Mouse (Mus musculus) adrenal gland, adult (tissue): ENCODE measurements around the gene Tctex1d2.
"Not testable (repeated sequence)": the region's sequence is repeated elsewhere in the genome, so short reads cannot be mapped to it uniquely, and the experiment has no call there.

Experiments
- DNase-seq, 2 experiments: peaks; one replicate each; pipeline ENCODE4 v3.0.0; 2022 to 2023; ENCODE audit warnings: low spot score in 1 of 2; ENCODE audit not compliant: inconsistent age in 2 of 2

The Tctex1d2 gene

GRCm38 (mm10) chr16:32431047-32431591 lies 11.6 kb downstream of the Tctex1d2 start:
- DNase-seq = no peak

DNA sequence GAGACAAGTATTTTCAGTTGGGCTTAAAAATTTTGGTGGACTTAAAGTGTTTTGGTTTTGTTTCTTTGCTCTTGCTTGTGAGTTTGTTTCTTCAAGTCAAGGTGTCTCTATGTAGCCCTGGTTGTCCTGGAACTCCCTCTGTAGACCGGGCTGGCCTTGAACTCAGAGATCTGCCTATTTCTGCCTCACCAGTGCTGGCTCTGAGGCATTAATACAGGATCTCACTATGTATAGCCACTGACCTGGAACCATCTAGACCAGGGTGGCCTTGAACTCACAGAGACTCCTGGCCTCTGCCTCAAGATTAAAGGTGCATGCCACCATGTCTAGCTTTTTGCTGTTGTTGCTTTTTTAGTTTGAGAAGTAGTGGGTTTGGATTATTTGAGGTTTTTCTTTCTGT lies 12.4 kb downstream of the Tctex1d2 start:
- peak in 1 of 2 experiments; percentile 58 for DNase-seq

- no peak for DNase-seq
Observed at GRCm38 (mm10) chr16:32433138-32433537, 13.6 kb downstream of the Tctex1d2 start.

DNA sequence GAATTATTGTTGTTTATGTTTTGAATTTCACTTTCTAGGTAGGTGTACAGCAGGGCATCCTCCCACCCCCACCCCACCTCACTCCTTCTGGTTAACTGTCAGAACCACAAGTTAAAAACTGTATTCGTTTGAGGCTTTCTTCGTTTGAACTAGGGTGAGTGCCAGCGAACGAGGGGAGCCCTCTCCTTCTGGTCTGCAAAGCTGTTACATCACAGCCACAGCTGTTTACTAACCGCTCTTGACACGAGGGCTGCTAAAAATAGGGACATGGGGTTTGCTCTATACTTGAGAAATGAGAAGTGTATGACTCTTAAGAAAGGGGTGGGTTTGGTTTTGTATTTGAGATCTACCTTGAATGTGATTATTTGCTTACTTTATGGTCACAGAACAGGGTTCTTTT lies 14.6 kb downstream of the Tctex1d2 start:
- DNase-seq = peak in 1 of 2 experiments; percentile 61

DNA sequence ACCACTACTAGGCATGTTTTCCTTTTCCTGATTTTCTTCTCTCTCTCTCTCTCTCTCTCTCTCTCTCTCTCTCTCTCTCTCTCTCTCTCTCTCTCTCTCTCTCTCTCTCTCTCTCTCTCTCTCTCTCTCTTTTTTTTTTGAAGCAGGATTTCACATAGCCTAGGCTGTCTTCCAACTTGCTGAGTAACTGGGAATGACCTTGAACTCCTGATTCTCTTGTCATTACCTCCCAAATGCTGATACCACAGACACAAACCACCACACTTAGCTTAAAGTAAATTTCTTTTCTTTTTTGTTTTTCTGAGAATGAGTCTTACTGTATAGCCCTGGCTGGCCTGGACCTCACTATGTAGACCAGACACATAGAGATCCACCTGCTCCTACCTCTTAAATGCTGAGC lies 15.2 kb downstream of the Tctex1d2 start:
- DNase-seq = peak in 1 of 2 experiments; percentile 85

- no peak for DNase-seq
Observed at GRCm38 (mm10) chr16:32436657-32437056, 17.2 kb downstream of the Tctex1d2 start.

- DNase-seq = no peak
Observed at GRCm38 (mm10) chr16:32437266-32437665, 17.8 kb downstream of the Tctex1d2 start.

GRCm38 (mm10) chr16:32441432-32441831 lies 21.9 kb downstream of the Tctex1d2 start:
- no peak for DNase-seq

DNA sequence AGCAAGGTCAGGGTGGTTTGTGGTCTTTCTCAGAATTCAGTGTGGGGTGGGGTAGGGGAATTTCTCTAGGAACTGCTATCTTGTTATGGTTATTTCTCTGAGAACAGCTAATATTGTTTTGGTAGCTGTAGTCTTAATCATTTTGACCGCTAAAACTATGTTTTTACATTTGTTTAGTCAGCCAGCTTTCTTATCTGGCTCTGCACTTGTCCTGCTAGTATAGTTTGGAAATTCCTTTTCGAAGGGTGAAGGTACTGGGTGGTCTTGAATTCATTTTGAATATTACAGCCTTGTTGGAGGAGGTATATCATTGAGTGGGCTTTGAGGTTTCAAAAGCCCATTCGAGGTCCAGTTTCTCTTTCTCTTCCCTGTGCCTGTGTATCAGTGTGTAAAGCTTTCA lies 25.1 kb downstream of the Tctex1d2 start:
- DNase-seq = not testable (repeated sequence)

GRCm38 (mm10) chr16:32445558-32445957 lies 26.1 kb downstream of the Tctex1d2 start:
- no peak for DNase-seq

- no peak for DNase-seq
Observed at GRCm38 (mm10) chr16:32446563-32447138, 27.1 kb downstream of the Tctex1d2 start.

GRCm38 (mm10) chr16:32449665-32450064 lies 30.2 kb downstream of the Tctex1d2 start:
- no peak for DNase-seq

GRCm38 (mm10) chr16:32450133-32450532 lies 30.6 kb downstream of the Tctex1d2 start:
- DNase-seq = no peak

GRCm38 (mm10) chr16:32453102-32453501 lies 33.6 kb downstream of the Tctex1d2 start:
- DNase-seq = peak in 1 of 2 experiments; percentile 49

DNA sequence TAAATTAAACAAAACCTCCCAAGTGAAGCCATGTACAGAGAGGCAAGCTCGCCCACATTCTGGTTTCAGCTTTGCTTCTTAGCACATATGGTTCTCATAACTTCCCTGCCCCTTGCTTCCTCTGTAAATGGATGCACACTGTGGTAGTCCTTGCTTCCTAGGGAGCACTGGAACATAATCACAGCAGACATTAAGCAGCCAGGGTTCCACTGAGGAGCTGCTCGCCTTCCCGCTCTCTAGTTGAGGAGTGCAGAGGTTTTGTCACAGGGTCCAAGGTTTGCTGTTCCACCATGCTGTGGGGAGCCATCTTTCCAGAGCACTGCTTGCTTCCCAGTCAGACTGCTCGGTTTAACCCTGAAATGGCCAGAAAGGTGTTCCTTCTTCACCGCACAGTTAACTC lies 35.1 kb downstream of the Tctex1d2 start:
- DNase-seq = no peak

- DNase-seq = no peak
Observed at GRCm38 (mm10) chr16:32456086-32456485, 36.6 kb downstream of the Tctex1d2 start.

DNA sequence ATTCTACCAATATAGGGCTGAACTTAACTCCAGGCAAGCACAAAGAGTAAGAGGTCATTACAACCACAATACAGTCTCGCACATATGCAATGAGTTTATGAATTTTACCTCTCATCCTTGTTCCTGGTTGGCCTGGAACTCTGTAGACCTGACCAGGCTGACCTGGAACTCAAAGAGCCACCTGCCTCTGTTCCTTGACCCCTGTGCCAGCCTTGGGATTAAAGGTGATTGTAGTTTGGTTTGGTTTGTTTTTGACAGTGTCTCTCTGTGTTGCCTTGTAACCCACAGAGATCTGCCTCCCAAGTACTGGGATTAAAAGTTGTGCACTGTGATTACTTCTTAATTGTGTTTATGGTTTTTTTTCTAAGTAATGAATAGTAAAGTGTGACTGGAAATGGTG lies 37.3 kb downstream of the Tctex1d2 start:
- DNase-seq = no peak

DNA sequence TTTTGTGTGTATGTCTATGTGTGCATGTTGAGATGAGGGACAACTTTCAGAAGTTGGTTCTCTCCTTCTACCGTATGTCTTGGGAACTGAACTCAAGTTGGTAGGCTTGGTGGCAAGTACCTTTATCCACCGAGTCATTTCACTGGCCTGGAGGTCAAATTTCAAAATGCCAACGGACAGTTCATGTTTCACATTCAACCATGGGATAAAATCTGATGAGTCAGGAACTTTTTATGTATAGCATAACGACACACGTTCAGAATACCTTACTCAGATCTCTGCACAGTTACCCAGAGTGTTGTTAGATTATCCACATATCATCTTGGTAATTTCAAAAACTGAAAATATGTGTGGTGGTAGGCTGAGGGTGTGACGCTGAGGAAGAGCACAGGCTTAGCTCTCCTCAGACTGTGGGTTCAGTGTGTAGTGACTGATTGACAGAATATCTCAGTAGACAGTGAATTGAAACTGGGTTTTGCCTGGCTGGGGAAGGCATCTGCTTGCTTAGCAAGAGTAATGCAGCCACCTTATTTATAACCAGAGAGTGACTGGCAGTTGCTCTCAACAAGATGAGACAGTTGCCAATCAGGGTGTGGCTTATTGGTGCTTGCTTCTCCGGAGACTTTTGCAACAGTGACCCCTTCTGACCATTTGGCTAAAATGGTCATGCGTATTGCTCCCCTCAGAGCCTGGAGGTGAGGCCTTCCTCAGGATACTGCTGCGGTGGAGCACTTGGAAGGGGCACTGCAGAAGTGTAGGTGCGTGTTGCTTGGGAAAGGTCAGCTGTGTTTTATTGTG lies 38.3 kb downstream of the Tctex1d2 start:
- peak; percentile 48 to 83 for DNase-seq

DNA sequence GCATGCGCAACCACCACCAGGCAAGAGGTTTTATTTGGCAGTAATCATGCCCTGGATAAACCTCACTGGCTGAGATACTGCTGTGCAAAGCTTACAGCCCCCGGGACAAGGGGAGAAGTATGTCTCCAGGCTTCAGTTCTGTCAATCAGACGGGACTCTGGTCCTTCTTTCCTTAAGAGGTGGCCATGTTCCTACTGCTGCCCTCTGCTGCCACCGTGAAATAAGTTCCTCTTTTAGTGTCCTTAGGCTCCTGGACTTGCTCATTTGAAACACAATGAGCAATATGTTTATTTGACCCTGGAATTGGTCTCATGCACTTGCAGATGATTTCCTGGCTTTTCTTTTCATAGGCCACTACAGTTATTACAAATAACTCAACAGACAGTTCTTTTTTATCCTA lies 41.0 kb downstream of the Tctex1d2 start:
- DNase-seq = peak in 1 of 2 experiments; percentile 68

DNA sequence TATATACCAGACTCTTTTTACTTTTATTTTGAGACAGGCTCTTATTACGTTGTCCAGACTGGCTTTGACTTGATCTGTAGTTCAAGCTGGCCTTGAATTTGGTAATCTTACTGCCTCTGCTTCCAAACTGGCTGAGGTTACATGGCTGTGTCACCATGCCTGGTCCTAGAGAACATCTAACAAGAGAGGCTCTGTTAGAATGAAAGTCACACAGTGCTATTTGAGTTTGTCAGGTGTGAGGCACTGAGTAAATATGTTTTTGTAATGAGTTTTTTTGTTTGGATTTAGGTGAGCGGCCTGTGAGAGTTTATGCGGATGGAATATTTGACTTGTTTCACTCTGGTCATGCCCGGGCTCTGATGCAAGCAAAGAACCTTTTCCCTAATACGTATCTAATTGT lies 42.2 kb downstream of the Tctex1d2 start:
- DNase-seq = peak in 1 of 2 experiments; percentile 44

DNA sequence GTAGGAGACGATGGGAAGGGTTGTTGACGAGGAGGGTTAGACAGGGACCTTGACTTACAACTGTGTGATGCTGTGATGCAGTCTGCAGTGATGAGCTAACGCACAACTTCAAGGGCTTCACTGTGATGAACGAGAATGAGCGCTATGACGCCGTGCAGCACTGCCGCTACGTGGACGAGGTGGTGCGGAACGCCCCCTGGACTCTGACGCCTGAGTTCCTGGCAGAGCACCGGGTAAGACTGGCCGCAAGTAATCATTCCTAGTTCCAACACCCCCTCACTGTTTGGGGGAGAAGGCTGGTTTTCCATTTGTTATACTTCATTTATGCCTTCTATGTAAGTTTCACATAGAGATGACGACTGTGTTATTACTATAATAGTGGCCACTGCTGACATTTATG lies 43.4 kb downstream of the Tctex1d2 start:
- no peak for DNase-seq

DNA sequence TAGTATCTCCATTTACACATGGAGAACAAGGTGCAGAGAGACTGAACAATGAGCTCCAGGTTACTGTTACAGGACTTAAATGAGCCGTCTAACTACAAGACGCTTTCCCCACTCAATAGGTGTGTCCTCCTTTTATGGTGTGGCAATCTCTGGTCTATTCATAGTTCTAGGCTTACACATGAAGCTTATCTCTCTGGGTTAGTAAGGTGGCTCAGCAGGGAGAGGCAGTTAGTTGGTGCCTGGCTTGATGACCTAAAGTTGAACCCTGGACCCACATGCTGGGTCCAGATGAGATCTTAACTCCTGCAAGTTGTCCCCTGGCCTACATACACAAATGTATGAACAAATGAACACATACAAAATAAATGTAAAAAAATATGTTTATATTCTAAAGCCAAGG lies 43.9 kb downstream of the Tctex1d2 start:
- DNase-seq = no peak
